Mouse (Mus musculus): ENCODE measurements around the gene Adi1.

Adi1 gene

GRCm38 (mm10) chr12:28675121-28675924, at the start of gene Adi1:
TSS of gene Adi1 (plus strand) at chr12:28675231.
- in situ Hi-C loops (cut with MboI; ENCODE audit: unreplicated experiment in 2 of 2) = loop anchor here in 1 of 2 experiments (25.0 kb wide), 1 partner anchor 1912 kb away; the partner anchor contains the start of gene Tmem18

- in situ Hi-C loops (cut with MboI; ENCODE audit: unreplicated experiment in 2 of 2) = no loop called here
Observed at GRCm38 (mm10) chr12:28625407-28625806, 49.6 kb upstream of the Adi1 start.

GRCm38 (mm10) chr12:28627092-28627491, 47.9 kb upstream of the Adi1 start:
- in situ Hi-C loops (cut with MboI; ENCODE audit: unreplicated experiment in 2 of 2) = no loop called here

DNA sequence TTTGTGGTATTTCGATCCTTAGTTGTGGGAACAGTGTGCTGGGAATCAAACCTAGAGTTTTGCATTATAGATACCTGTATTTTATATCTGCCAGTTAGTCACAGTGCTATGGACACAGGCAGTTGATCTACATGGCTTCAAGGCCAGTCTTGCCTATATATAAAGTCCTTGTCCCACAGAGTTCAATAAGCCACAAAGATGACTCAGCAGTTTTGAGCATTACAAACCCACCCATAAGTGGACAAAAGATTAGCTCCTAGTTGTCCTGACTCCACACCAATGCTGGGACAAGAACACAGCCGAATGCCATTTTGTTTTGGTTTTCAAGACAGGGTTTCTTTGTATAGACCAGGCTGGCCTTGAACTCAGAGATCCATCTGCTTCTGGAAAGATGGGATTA, 46.6 kb upstream of the Adi1 start:
- in situ Hi-C loops (cut with MboI; ENCODE audit: unreplicated experiment in 2 of 2) = no loop called here

DNA sequence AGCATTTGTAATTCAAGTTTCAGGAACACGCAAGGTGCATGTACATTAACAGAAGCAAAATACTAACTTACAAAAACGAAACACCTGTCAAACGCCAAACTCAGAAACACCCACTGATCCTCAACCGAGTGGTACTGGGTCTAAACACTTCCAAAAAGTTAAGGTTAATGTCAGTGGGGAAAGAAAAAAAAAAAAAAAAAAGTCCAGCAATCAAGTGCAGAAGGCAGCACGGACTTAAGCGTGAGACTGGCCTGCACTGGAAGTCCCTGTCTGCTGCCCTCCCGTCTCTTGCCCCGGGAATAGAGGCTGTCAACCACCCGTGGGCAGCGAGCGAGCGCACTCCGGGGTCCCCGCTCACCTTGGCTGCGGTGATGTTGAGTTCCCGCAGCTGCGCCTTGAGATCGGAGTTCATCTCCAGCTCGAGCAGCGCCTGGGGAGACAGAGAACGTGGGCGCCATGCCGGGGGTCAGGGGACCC, 39.9 kb upstream of the Adi1 start:
- in situ Hi-C loops (cut with MboI; ENCODE audit: unreplicated experiment in 2 of 2) = loop anchor here in 1 of 2 experiments (5.0 kb wide), 1 partner anchor 117 kb away; the partner anchor contains the start of genes Eipr1 and Trappc12

DNA sequence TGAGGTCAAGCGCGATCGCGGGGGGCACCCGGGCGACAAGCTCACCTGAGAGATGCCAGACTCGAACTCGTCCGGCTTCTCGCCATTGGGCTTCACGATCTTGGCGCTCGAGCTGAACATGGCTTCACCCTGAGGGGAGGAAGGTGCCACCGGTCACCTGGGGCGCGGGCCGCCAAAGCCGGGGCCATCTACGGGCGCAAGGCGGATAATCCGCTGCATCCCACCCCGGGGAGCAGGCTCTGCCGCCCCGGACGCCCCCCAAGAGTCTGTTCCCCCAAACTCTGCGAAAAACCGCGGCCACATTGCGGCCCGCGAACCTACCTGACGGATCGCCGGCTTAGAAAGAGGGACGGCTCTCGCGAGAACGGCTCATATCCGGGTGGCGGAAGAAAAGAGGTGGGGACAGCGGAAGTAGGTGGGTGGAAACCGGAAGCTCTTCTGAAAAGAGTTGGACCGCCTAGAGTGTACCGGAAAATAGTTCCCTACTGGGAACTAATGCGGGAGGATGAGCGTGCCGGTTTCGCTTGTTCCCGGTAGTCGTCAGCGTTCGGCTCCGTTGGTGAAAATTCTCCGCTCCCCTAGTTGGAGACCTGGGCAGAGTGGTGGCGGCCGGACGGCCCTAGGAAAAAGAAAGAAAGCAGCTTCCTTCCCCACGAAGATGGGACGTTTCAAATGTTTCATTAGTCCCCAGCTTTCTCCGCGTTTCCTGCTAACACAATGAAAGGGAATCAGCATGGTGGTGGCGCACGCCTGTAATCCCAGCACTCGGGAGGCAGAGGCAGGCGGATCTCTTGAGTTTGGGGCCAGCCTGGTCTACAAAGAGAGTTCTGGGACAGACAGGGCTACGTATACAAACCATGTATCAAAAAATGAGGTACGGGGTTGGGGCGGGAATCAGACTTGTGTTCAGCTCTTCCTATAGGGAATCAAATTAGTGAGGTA, 39.2 kb upstream of the Adi1 start, which contains the start of gene Rps7:
Gene Rps7, minus strand, starts transcription at position 419 of the 942 bp plus-strand sequence.
- in situ Hi-C loops (cut with MboI; ENCODE audit: unreplicated experiment in 2 of 2) = loop anchor here in 1 of 2 experiments (5.0 kb wide), 1 partner anchor 116 kb away; the partner anchor contains the start of genes Eipr1 and Trappc12

DNA sequence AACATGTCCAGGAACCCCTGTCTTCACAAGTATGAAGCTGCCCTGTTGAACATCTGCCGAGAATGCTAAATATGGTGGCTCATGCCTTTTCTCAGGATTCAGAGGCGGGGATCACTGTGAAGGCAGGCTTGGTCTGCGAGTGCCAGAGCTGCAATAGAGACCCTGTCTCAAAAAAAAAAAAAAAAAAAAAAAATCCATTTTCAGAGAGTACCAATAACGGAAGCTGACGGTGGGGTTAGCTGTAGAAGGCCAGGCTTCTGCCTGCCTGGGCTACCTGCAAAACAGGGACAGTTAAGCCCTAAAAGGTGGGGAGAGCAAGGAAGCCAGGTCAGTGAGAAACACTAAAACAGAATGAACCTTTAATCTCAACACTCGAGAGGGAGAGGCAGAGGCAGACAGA, 38.5 kb upstream of the Adi1 start:
- in situ Hi-C loops (cut with MboI; ENCODE audit: unreplicated experiment in 2 of 2) = loop anchor here in 1 of 2 experiments (5.0 kb wide), 1 partner anchor 116 kb away; the partner anchor contains the start of genes Eipr1 and Trappc12

DNA sequence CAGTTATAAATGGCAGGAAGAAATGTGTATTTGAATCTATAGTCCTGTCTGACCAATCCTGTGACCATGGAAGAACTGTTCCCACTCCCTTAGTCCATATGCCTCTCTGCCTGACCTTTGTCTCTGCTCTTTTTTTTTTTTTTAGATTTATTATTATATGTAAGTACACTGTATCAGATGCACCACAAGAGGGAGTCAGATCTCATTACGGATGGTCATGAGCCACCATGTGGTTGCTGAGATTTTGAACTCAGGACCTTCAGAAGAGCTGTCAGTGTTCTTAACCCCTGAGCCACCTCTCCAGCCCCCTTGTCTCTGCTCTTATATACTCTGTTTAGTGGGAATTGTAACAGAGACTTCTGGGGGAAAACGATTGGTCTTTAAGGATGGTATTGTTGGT, 36.3 kb upstream of the Adi1 start:
- in situ Hi-C loops (cut with MboI; ENCODE audit: unreplicated experiment in 2 of 2) = loop anchor here in 1 of 2 experiments (5.0 kb wide), 1 partner anchor 114 kb away; the partner anchor contains the start of genes Eipr1 and Trappc12

DNA sequence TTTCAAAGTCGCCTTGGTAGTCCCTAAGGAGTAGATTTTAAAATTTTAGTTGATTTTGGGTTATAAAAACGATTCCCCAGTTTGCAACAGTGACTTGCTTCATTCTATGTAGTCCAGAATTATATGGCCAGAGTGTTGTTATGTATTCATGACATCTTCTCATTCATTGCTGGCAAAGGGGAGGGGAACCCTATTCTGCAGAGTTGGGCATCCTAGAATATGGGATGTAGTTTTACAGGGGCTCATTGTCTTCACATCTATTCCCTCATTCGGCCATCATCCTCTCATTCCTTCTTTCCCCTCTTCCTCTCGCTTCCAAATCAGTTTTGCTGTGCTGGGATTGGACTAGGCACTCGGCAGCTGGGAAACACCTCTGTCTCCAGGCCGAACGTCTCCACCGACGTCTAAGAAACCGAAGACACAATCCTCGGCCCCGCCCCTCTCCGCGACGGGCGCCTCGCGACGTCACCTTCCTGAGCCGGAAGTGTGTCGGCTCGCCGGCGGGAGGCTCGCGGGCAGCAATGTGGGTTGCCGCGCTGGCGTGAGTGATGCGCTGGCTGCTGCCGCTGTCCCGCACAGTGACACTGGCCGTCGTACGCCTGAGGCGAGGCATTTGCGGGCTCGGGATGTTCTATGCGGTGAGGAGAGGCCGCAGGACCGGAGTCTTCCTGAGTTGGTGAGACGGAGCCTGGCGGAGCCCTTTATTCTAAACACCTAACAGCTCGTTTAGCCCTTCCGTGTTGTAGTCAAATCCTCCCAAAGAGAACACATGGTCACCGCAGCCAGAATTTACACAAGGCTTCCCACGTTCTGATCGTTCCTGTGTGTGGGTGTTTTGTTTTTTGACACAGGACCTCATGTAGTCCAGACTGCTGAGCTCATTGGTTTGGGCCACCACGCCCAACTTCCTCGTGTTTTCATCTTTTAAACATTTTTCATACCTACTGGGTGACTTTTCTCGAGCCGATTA, 25.6 kb upstream of the Adi1 start, which contains the start of gene Rnaseh1:
Gene Rnaseh1, plus strand, starts transcription at position 462 of the 970 bp plus-strand sequence.
- in situ Hi-C loops (cut with MboI; ENCODE audit: unreplicated experiment in 2 of 2) = loop anchor here in 1 of 2 experiments (5.0 kb wide), 1 partner anchor 103 kb away; the partner anchor contains the start of genes Eipr1 and Trappc12

GRCm38 (mm10) chr12:28662628-28663027, 12.4 kb upstream of the Adi1 start:
- in situ Hi-C loops (cut with MboI; ENCODE audit: unreplicated experiment in 2 of 2) = no loop called here

DNA sequence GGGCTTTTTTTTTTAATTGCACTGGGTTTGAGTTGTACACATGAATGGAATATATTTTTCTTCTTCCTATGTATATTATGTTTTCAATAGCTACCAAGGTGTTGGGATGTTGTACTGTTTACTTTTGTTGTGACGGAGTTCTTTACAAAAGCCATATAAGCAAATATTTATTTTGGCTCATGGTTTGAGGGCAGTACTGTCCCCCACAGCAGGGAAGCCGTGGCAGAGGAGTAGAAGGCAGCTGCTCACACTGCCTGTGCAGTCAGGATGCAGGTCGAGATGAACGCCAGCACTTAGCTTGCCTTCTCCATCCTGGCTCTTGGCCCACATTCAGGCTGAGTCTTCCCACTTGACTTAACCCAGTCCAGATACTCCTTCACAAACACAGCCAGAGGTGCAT, 8.3 kb upstream of the Adi1 start:
- in situ Hi-C loops (cut with MboI; ENCODE audit: unreplicated experiment in 2 of 2) = no loop called here

- in situ Hi-C loops (cut with MboI; ENCODE audit: unreplicated experiment in 2 of 2) = no loop called here
Observed at GRCm38 (mm10) chr12:28667287-28667686, 7.7 kb upstream of the Adi1 start.

DNA sequence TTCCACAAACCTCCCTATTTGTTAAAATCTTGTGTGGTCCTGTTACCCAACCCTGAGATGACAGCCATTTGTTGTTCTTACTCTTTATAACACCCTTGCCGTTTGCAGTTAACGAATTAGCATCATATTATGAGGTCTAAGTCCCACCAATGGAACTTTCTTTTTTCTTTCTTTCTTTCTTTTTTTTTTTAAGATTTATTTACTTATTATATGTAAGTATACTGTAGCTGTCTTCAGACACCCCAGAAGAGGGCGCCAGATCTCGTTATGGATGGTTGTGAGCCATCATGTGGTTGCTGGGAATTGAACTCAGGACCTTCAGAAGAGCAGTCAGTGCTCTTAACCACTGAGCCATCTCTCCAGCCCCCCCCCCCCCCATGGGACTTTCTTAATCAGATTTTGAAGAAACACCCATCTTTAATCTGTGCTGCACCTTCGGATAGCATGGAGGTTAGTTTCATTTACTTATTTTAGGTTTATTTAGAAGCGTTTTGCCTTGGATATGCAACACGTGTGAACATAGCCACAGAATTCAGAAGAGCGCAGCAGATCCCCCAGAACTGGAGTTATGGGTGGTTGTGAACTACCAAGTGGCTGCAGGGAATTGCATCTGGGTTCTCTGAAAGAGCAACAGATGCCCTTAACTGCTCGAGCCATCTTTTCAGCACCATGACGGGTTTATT, 852 bp upstream of the Adi1 start:
- in situ Hi-C loops (cut with MboI; ENCODE audit: unreplicated experiment in 2 of 2) = no loop called here

DNA sequence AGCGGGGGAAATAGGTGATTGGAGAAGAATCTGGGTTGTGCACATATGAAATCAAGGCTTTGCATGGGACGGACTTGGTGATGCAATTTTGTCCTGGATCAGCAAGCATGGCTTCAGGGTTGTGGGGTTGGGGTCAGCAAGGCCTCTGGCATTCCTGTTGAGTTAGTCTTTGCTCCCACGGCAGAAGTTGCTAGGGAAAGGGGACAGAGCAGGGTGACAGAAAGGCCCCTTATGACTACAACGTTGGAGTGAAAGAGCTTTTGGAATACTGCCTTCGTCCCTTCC, 836 bp downstream of the Adi1 start:
- in situ Hi-C loops (cut with MboI; ENCODE audit: unreplicated experiment in 2 of 2) = loop anchor here in 1 of 2 experiments (25.0 kb wide), 1 partner anchor 1911 kb away; the partner anchor contains the start of gene Tmem18

DNA sequence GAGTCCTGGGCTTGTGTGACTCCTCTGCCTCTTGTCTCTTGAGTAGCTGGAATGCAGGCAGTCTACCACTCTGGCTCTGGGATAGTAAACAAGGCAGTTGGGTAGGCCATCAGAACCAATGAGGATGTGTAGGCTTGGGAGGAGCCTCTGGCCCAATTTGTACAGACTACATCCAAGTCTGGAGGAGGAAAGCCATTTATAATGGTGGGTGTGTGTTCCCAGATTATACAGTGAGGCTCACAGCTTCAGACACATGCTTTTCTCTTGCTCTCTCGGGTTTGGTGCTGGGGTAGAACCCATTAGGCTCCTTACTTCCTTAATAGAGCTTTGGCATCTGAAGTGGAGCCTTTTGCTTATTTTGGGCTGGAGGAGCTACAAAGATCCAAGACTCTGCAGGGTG, 9.6 kb downstream of the Adi1 start:
- in situ Hi-C loops (cut with MboI; ENCODE audit: unreplicated experiment in 2 of 2) = loop anchor here in 1 of 2 experiments (25.0 kb wide), 1 partner anchor 1903 kb away; the partner anchor contains the start of gene Tmem18

- in situ Hi-C loops (cut with MboI; ENCODE audit: unreplicated experiment in 2 of 2) = loop anchor here in 1 of 2 experiments (25.0 kb wide), 1 partner anchor 1902 kb away; the partner anchor contains the start of gene Tmem18
Observed at GRCm38 (mm10) chr12:28685771-28686170, 10.7 kb downstream of the Adi1 start.

DNA sequence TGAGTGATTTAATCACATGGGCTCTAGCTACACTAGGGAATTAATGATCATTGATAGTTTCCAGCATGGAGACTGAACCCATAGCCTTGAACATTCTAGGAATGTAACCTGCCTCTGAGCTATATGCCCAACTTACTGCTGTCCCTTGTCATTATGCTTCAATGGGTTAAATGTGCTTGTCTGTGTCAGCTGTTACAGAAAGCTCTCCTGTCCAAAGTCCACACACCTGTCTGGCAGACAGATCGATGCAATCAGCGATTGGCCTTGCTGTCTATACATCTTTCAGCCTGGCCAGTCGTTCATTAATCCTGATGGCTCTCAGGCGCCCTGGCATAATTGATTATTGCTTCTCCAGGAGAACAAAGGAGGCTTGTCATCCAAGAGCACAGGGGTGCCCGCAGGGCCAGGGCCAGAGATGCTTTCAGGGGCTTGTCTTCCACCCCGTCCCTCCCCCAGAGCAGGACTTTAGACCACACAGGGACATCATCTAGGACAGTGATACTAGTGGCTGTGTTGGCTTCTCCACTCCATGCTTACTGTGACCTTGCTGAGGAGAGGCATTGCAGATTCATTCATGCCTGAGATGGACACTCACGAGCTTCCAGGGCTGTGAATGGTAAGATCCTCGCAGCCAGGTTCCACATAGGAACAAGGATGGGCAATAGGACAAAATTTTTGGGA, 11.3 kb downstream of the Adi1 start:
- in situ Hi-C loops (cut with MboI; ENCODE audit: unreplicated experiment in 2 of 2) = loop anchor here in 1 of 2 experiments (25.0 kb wide), 1 partner anchor 1901 kb away; the partner anchor contains the start of gene Tmem18

GRCm38 (mm10) chr12:28688996-28689395, 14.0 kb downstream of the Adi1 start:
- in situ Hi-C loops (cut with MboI; ENCODE audit: unreplicated experiment in 2 of 2) = loop anchor here in 1 of 2 experiments (25.0 kb wide), 1 partner anchor 1898 kb away; the partner anchor contains the start of gene Tmem18
